Mouse (Mus musculus) forebrain, embryonic 10.5 days (tissue): ENCODE measurements around the gene Ufc1. TPM values are rescaled to one million over a fixed set of nuclear protein-coding genes. Genes with fewer than 3 reads are reported as not detected.
"Not testable (repeated sequence)": the region's sequence is repeated elsewhere in the genome, so short reads cannot be mapped to it uniquely, and the experiment has no call there.

Experiments used
- DNase-seq: peaks from one replicate; pipeline ENCODE4 v3.0.0-alpha.2; 2017; ENCODE audit warnings: low spot score; ENCODE audit errors: extremely low spot score
- H3K27ac ChIP-seq: fragments of 300-500 bp; sonication (generic); 2 replicates; pipeline ENCODE4 v1.5.1; 2016; ENCODE audit warnings: mild to moderate bottlenecking
- H3K27me3 ChIP-seq: fragments of 300-500 bp; sonication (generic); 2 replicates; pipeline ENCODE4 v1.6.1; 2016; ENCODE audit warnings: mild to moderate bottlenecking; ENCODE audit not compliant: poor library complexity, severe bottlenecking
- H3K36me3 ChIP-seq: fragments of 300-500 bp; sonication (generic); replicated peaks from 2 replicates; pipeline ENCODE4 v1.6.1; 2016; ENCODE audit warnings: mild to moderate bottlenecking, moderate library complexity
- H3K4me1 ChIP-seq: fragments of 300-500 bp; sonication (generic); 2 replicates; pipeline ENCODE4 v1.6.1; 2016
- H3K4me3 ChIP-seq: fragments of 300-500 bp; sonication (generic); 2 replicates; pipeline ENCODE4 v1.5.1; 2016; ENCODE audit warnings: mild to moderate bottlenecking, moderate library complexity
- H3K9me3 ChIP-seq: fragments of 300-500 bp; sonication (generic); 2 replicates; pipeline ENCODE4 v1.6.1; 2016; ENCODE audit warnings: mild to moderate bottlenecking, moderate library complexity
- WGBS: fragments of 180-500 bp; shearing (Covaris S2); methylation state at CpG from one replicate; pipeline ENCODE4 v1.1.7; 2016; 5-methylcytosine and 5-hydroxymethylcytosine counted together
- polyA plus RNA-seq: library from polyadenylated mRNA; unstranded; fragments of >200 nt; fragmentation: Nextera tagmentation; extraction: Ambion mirVana; gene quantifications from 2 replicates; pipeline ENCODE4 v1.2.1, GENCODE M21; 2016

Ufc1 gene
- polyA plus RNA-seq, 1 experiment from 2014 or later = 94.3 TPM

DNA sequence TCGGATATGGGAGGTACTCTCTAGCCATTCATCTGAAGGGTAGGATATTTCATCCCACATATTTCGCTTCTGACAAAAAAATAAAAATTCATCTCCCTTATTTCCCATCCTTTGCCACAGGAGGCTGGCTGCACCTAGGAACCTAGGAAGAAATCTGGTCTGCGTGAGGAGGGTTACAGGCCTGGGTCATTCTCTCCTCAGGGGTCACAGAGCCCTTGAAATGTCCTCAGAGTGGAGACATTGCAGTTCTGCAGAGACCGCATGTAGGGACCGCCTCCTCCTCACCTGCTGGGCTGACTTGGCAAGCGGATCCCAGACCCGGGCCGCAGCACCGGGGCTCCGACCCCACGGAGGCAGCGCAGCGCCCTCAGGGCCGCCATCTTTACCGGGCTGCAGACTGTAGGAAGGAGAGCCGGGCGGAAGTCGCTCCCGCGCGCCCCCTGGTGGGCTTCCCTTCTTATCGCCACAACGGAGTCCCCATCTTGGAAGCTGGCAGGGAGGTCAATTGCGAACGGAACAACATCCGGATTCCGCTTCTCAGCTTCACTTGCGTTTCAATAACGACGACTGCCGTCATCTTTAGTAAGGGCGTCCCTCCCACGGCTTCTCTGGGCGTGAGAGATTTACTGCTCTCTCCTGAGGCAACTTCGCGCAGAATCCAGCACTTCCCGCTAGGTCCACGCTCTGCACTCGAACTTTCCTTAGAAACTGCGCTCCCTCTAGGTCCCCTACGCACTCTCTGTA, 47.9 kb downstream of the Ufc1 start:
- Histone ChIP-seq H3K4me3 (peak overlapping the region; percentile 84), H3K36me3 (peaks cover 38% of the 10 kb centered on the region), H3K9me3 (no peaks in the 10 kb centered on the region), H3K27me3 (peaks cover 5% of the 10 kb centered on the region), H3K4me1 (peaks cover 60% of the 10 kb centered on the region), H3K27ac (peak overlapping the region; percentile 95)
- WGBS = under 1% methylated on average over 41 of the region's 41 CpGs
- DNase-seq = peak; percentile 99

DNA sequence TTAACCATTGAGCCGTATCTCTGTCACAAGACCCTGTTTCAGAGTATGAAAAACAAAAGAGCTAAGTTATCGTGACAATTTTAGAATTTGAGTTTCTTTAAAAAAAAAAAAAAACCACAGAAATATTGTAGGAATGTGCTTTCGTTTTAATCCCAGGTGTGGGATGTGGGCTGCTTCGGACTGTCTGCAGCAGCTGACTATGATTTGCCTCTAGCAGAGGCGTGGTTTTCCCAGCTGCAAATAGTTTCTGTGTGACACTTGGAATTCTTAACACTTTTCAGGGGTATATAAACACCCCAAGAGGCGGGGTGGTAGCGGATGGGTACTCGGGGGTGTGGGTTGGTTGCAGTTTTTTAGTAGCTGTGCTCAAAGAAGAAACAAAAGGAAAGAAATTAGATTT, 49.5 kb downstream of the Ufc1 start:
- Histone ChIP-seq H3K36me3 (peaks cover 53% of the 10 kb centered on the region), H3K9me3 (no peaks in the 10 kb centered on the region), H3K4me1 (peaks cover 45% of the 10 kb centered on the region), H3K4me3 (peak overlapping the region; percentile 84; the same call in 1 of the 2 replicates), H3K27me3 (no peaks in the 10 kb centered on the region), H3K27ac (no peak overlapping the region)
- no peak for DNase-seq
- WGBS = 92% methylated on average over 8 of the region's 8 CpGs

DNA sequence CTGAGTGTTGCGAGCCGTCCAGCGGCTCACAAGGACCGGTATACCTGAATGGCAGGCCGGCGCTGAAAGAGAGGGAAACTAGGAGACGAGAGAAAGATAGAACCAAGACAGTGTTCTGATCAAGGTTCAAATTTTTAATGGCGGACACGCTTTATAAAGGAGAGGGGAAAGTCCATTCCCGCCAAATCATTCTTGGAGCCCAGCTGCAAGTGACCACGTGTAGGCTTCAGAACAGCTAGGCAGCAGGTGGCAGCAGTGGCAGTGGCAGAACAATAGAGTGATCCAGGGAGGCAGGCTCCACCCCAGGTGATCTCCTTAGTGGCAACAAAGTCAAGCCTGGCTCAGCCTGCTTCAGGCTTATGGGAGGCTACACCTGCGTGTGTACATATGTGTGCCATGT, 52.9 kb downstream of the Ufc1 start:
- WGBS = 84% methylated on average over 12 of the region's 12 CpGs
- not testable (repeated sequence) for H3K9me3 ChIP-seq, DNase-seq, H3K27ac ChIP-seq, H3K27me3 ChIP-seq, H3K4me3 ChIP-seq
- H3K4me1 ChIP-seq = peaks cover 17% of the 10 kb centered on the region
- H3K36me3 ChIP-seq = peaks cover 87% of the 10 kb centered on the region

DNA sequence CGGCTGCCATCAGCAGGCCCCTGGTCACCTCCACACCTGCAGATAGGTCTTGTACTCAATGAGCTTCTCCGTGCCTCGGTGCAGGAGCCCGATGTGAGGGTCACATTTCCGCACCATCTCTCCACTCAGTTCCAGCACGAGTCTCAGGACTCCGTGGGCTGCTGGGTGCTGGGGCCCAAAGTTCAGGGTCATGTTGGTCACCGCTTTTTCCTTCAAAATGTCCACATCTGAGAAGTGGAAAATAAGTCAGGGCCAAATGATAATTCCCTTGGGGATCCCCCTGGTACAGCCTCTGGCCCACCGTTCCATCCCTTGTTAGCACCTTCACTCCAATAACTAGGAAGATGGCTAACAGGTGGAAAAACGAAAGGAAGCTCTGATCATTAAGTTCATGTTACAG, 53.9 kb downstream of the Ufc1 start:
- DNase-seq = no peak
- Histone ChIP-seq H3K27me3 (no peaks in the 10 kb centered on the region), H3K4me3 (no peak overlapping the region), H3K36me3 (peaks cover 97% of the 10 kb centered on the region), H3K9me3 (no peaks in the 10 kb centered on the region), H3K4me1 (peaks cover 11% of the 10 kb centered on the region), H3K27ac (no peak overlapping the region)
- WGBS = 92% methylated on average over 10 of the region's 10 CpGs

DNA sequence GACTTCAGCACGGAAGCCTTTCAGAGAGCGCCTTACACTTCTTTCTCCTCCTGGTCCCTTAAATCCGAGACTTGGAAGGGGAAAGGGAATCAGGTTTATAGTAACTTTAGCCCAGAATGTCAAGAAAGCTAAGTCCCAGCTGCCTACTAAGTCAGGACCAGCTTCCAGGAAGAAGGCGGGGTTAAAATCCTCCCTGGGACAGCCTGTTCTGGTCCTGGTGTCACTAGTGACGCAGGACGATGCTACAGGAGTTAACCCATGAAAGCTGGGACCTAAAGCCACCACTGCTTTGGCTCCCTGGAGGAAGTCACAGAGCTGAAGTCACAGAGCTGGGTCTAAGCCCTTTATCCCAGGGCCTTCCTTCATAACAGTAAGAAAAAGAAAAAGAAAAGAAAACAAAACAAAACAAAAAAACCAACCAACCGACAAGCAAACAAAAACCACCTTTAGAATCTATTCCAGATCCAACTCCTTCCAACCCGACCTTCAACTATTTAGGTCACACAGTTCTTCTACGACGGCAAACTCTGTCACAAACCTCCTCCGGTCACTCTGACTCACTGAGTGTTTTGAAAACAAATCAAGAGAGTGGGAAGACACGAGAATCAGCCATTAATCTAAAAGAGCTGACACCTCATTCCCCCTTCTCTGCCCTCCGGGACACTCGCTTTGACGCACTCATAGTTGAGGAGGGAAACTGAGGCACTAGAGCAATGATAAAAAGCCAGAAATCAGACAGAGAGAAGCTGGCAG, 54.7 kb downstream of the Ufc1 start:
- Histone ChIP-seq H3K27me3 (no peaks in the 10 kb centered on the region), H3K36me3 (peaks cover 98% of the 10 kb centered on the region), H3K4me1 (peaks cover 4% of the 10 kb centered on the region; the same call in 1 of the 2 replicates), H3K9me3 (no peaks in the 10 kb centered on the region), H3K4me3 (no peak overlapping the region), H3K27ac (no peak overlapping the region)
- WGBS = 85% methylated on average over 15 of the region's 15 CpGs
- DNase-seq = no peak

Other genes with a start within 250 kb of the Ufc1 start
- gene Fcgr3, start 230.1 kb downstream of the Ufc1 start, polyA plus RNA-seq = 3.2 and 4.5 TPM in 2 replicates
- 2.2 and 2.8 TPM in 2 replicates for gene Cfap126, start 181.1 kb downstream of the Ufc1 start, polyA plus RNA-seq
- 266 and 273 TPM in 2 replicates for gene Sdhc, start 144.4 kb downstream of the Ufc1 start, polyA plus RNA-seq
- gene Mpz, start 144.3 kb downstream of the Ufc1 start, polyA plus RNA-seq = 0.16 and 0.22 TPM in 2 replicates
- 5.4 and 7.3 TPM in 2 replicates for gene Pcp4l1, start 98.8 kb downstream of the Ufc1 start, polyA plus RNA-seq
- gene Nr1i3, start 81.1 kb downstream of the Ufc1 start, polyA plus RNA-seq = 0.12 and 0.24 TPM in 2 replicates
- gene Tomm40l, start 72.5 kb downstream of the Ufc1 start, polyA plus RNA-seq = 31.0 and 37.2 TPM in 2 replicates
- gene Apoa2, start 70.0 kb downstream of the Ufc1 start, polyA plus RNA-seq = 2.9 and 4.2 TPM in 2 replicates
- gene Fcer1g, start 60.7 kb downstream of the Ufc1 start, polyA plus RNA-seq = 12.0 and 12.1 TPM in 2 replicates
- gene Adamts4, start 44.6 kb downstream of the Ufc1 start, polyA plus RNA-seq = 9.3 and 10.8 TPM in 2 replicates
- gene Ndufs2, start 43.6 kb downstream of the Ufc1 start, polyA plus RNA-seq = 270 and 274 TPM in 2 replicates
- 60.5 and 65.2 TPM in 2 replicates for gene B4galt3, start 24.7 kb downstream of the Ufc1 start, polyA plus RNA-seq
- gene Ppox, start 13.8 kb downstream of the Ufc1 start, polyA plus RNA-seq = 51.5 and 58.0 TPM in 2 replicates
- 94.1 and 95.9 TPM in 2 replicates for gene Usp21, start 7.0 kb downstream of the Ufc1 start, polyA plus RNA-seq
- gene Dedd, start 34.1 kb upstream of the Ufc1 start, polyA plus RNA-seq = 41.8 and 46.5 TPM in 2 replicates
- 37.1 and 38.0 TPM in 2 replicates for gene Nit1, start 50.6 kb upstream of the Ufc1 start, polyA plus RNA-seq
- gene Pfdn2, start 50.6 kb upstream of the Ufc1 start, polyA plus RNA-seq = 158 and 159 TPM in 2 replicates
- 2.7 and 2.8 TPM in 2 replicates for gene Klhdc9, start 65.8 kb upstream of the Ufc1 start, polyA plus RNA-seq
- gene Nectin4, start 75.1 kb upstream of the Ufc1 start, polyA plus RNA-seq = 0.92 and 0.94 TPM in 2 replicates
- gene Arhgap30, start 93.9 kb upstream of the Ufc1 start, polyA plus RNA-seq = 0.74 and 0.91 TPM in 2 replicates
- gene Usf1, start 116.3 kb upstream of the Ufc1 start, polyA plus RNA-seq = 128 and 132 TPM in 2 replicates
- gene Tstd1, start 123.8 kb upstream of the Ufc1 start, polyA plus RNA-seq = 6.1 and 6.5 TPM in 2 replicates
- 16.2 and 16.5 TPM in 2 replicates for gene F11r, start 142.5 kb upstream of the Ufc1 start, polyA plus RNA-seq
- 8.0 and 8.5 TPM in 2 replicates for gene Alyref2, start 208.5 kb upstream of the Ufc1 start, polyA plus RNA-seq
- gene Itln1, start 240.3 kb upstream of the Ufc1 start, polyA plus RNA-seq = not detected in 2 replicates